ENCODE assay signal across 8 mouse cellular contexts in the genomic region with DNA sequence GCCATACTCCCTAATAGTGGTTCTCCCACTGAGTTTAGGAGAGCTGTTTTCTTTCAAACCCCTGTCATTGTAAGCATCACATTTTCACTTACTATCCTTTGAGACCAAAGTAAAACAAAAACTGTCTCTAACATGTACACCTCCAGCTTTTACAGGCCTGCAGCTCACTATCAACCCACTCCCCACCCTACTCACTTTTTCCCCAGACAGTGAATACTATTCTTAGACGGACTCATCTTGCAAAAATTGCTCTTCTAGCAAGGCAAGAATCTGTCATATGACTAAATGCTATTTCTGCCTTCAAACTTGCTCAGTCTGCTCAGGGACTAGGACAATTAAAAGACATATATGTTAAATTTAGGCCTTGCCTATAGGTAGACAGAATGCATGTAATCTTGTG.
"Had no signal": no experiment of that assay in that cellular context is flagged by ENCODE, and none has a peak within 500 bp of the region (broad histone marks: within the 10 kb centered on the region; RNA-seq: fewer than 3 reads in every experiment).

No protein-coding gene starts in this region.

- DNase-seq: kidney, adult 18-20 months; kidney, postnatal 10 days; kidney, postnatal 4 days; lung, adult 2 months; lung, postnatal 36 days; midbrain, embryonic 14.5 days; right cerebral cortex, postnatal 14 days; thymus, postnatal 36 days had no signal
